Mouse (Mus musculus): ENCODE measurements around the gene Srsf11. TPM values are rescaled to one million over a fixed set of nuclear protein-coding genes. Genes with fewer than 3 reads are reported as not detected.

Srsf11 gene
- total RNA-seq (2021) = 10 to 100 TPM; 66.0 to 69.1 TPM
- long read RNA-seq, experiment 1, transcript Srsf11-204 (13 exons, 3,106 nt) = major isoform, 30 of 65 reads
- long read RNA-seq, experiment 1, transcript Srsf11-202 (12 exons, 2,654 nt) = minor isoform, 7 of 65 reads
- long read RNA-seq, experiment 1, transcript Srsf11-201 (13 exons, 1,643 nt) = minor isoform, 5 of 65 reads
- long read RNA-seq, experiment 1, partial matches to known transcripts = 4 of 65 reads
- long read RNA-seq, experiment 1, other reads (novel, unspliced or antisense) = 14 of 65 reads
- long read RNA-seq, experiment 2, transcript Srsf11-202 (12 exons, 2,654 nt) = minor isoform, 7 of 47 reads
- long read RNA-seq, experiment 2, transcript Srsf11-204 (13 exons, 3,106 nt) = major isoform, 22 of 47 reads
- long read RNA-seq, experiment 2, partial matches to known transcripts = 4 of 47 reads
- long read RNA-seq, experiment 2, other reads (novel, unspliced or antisense) = 10 of 47 reads

- DNase-seq = peak; percentile 94 to 96
- intact Hi-C loops (cut with DNase I) = loop anchor here (1.0 kb wide), 1 partner anchor 89 kb away; the partner anchor contains the start of gene Ankrd13c
These were observed at the start of gene Srsf11, which contains the start of gene Lrrc40 for GRCm38 (mm10) chr3:158036329-158036988. Gene Srsf11, minus strand, starts transcription at chr3:158036639. Gene Lrrc40, plus strand, starts transcription at chr3:158036662.

- intact Hi-C loops (cut with DNase I) = loop anchor here (2.0 kb wide), 1 partner anchor 201 kb away; no protein-coding TSS in a partner anchor
- no peak for DNase-seq
These were observed 41.4 kb upstream of the Srsf11 start for GRCm38 (mm10) chr3:158077828-158078227.

- DNase-seq = no peak
- intact Hi-C loops (cut with DNase I) = loop anchor here (2.0 kb wide), 1 partner anchor 201 kb away; no protein-coding TSS in a partner anchor
These were observed 40.9 kb upstream of the Srsf11 start for GRCm38 (mm10) chr3:158077380-158077772.

GRCm38 (mm10) chr3:158076685-158077379, 40.4 kb upstream of the Srsf11 start:
- DNase-seq = no peak

GRCm38 (mm10) chr3:158075004-158075403, 38.6 kb upstream of the Srsf11 start:
- intact Hi-C loops (cut with DNase I) = no loop called here
- no peak for DNase-seq

More at GRCm38 (mm10) chr3:158076685-158077379, 40.4 kb upstream of the Srsf11 start:
- intact Hi-C loops (cut with DNase I) = loop anchor here (2.0 kb wide), 1 partner anchor 200 kb away; no protein-coding TSS in a partner anchor

GRCm38 (mm10) chr3:158068613-158069263, 32.3 kb upstream of the Srsf11 start:
- no peak for DNase-seq

GRCm38 (mm10) chr3:158067916-158068315, 31.5 kb upstream of the Srsf11 start:
- DNase-seq = no peak
- intact Hi-C loops (cut with DNase I) = no loop called here

More at GRCm38 (mm10) chr3:158068613-158069263, 32.3 kb upstream of the Srsf11 start:
- intact Hi-C loops (cut with DNase I) = no loop called here

GRCm38 (mm10) chr3:158065256-158065655, 28.8 kb upstream of the Srsf11 start:
- DNase-seq = no peak
- intact Hi-C loops (cut with DNase I) = no loop called here

GRCm38 (mm10) chr3:158061811-158062523, 25.5 kb upstream of the Srsf11 start:
- intact Hi-C loops (cut with DNase I) = no loop called here
- DNase-seq = no peak

GRCm38 (mm10) chr3:158060621-158061291, 24.3 kb upstream of the Srsf11 start:
- intact Hi-C loops (cut with DNase I) = no loop called here
- DNase-seq = no peak

- DNase-seq = no peak
- intact Hi-C loops (cut with DNase I) = no loop called here
These were observed 13.1 kb upstream of the Srsf11 start for GRCm38 (mm10) chr3:158049508-158049907.

GRCm38 (mm10) chr3:158040755-158041154, 4.3 kb upstream of the Srsf11 start:
- intact Hi-C loops (cut with DNase I) = no loop called here
- no peak for DNase-seq

GRCm38 (mm10) chr3:158038106-158038505, 1.7 kb upstream of the Srsf11 start:
- intact Hi-C loops (cut with DNase I) = no loop called here
- DNase-seq = no peak

GRCm38 (mm10) chr3:158035866-158036265, 573 bp downstream of the Srsf11 start:
- intact Hi-C loops (cut with DNase I) = loop anchor here (1.0 kb wide), 1 partner anchor 89 kb away; the partner anchor contains the start of gene Ankrd13c
- DNase-seq = no peak

- no peak for DNase-seq
- intact Hi-C loops (cut with DNase I) = no loop called here
These were observed 4.3 kb downstream of the Srsf11 start for GRCm38 (mm10) chr3:158032106-158032505.

- peak; percentile 92 for DNase-seq
- intact Hi-C loops (cut with DNase I) = no loop called here
These were observed 5.0 kb downstream of the Srsf11 start for GRCm38 (mm10) chr3:158031371-158031925.

GRCm38 (mm10) chr3:158009762-158010320, 26.6 kb downstream of the Srsf11 start:
- intact Hi-C loops (cut with DNase I) = loop anchor here (10.0 kb wide), 1 partner anchor 465 kb away; no protein-coding TSS in a partner anchor
- DNase-seq = no peak

- DNase-seq = no peak
- intact Hi-C loops (cut with DNase I) = no loop called here
These were observed 27.8 kb downstream of the Srsf11 start for GRCm38 (mm10) chr3:158008647-158009046.
